Mouse (Mus musculus): ENCODE results near the gene Gm21988. TPM values are rescaled to one million over a fixed set of nuclear protein-coding genes. Genes with fewer than 3 reads are reported as not detected.
A peak's percentile ranks its signal among the peaks of the same experiment; 100 is the strongest.

Gm21988 gene
- polyA plus RNA-seq, 1 experiment from 2014 or later, result 12.1 TPM

DNA sequence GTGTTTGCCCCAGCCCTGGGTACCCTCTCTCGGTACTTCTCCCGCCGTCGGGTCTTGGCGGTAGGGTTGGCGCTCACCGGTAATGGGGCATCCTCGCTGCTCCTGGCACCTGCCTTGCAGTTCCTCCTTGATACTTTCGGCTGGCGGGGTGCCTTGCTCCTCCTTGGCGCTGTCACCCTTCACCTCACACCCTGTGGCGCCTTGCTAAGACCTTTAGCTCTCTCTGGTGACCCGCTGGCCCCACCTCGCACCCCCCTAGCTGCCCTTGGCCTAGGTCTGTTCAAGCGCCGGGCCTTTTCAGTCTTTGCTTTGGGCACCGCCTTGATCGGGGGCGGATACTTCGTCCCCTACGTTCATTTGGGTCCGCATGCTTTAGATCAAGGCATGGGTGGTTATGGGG is 24.3 kb downstream of the Gm21988 start:
- ATAC-seq (ENCODE audit: low FRiP score), result no peak
- no peak overlapping the region for H3K4me2 ChIP-seq
- H3K9ac ChIP-seq (ENCODE audit: low read length), result no peak overlapping the region
- H3K4me3 ChIP-seq (ENCODE audit: low read depth, low read length), result no peak overlapping the region
- no peaks in the 10 kb centered on the region for H3K36me3 ChIP-seq (ENCODE audit: control insufficient read depth, insufficient read depth, low read length)
- 6% methylated on average over 22 of the region's 22 CpGs for WGBS
- no peak overlapping the region for H3K27ac ChIP-seq (ENCODE audit: low read depth, low read length)
- peaks cover 39% of the 10 kb centered on the region for H3K27me3 ChIP-seq (ENCODE audit: control insufficient read depth, insufficient read depth, low read length)
- peaks cover 28% of the 10 kb centered on the region for H3K4me1 ChIP-seq (ENCODE audit: control insufficient read depth, insufficient read depth, low read length)
- H3K9me3 ChIP-seq (ENCODE audit: control insufficient read depth, low read length), result no peaks in the 10 kb centered on the region
- DNase-seq (ENCODE audit: low spot score, missing footprints), result no peak

DNA sequence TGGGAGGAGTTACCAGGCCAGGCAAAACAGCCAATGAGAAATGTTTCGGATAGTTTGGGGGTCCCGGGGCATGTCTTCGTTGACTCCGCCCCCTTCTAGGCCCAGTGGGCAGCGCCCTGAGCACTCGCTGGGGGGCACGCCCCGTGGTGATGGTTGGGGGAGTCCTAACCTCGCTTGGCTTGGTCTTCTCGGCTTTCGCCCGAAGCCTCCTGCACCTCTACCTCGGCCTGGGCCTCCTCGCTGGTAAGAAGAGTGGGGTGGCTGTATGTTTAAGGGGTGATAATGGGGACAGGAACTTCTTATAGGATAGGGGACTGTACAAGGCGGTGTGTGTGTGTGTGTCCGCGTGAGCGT is 24.8 kb downstream of the Gm21988 start:
- WGBS, result 5% methylated on average over 18 of the region's 18 CpGs
- Histone ChIP-seq H3K27me3 (ENCODE audit: control insufficient read depth, insufficient read depth, low read length) (peaks cover 39% of the 10 kb centered on the region), H3K4me2 (peak overlapping the region; percentile 53), H3K27ac (ENCODE audit: low read depth, low read length) (no peak overlapping the region), H3K36me3 (ENCODE audit: control insufficient read depth, insufficient read depth, low read length) (no peaks in the 10 kb centered on the region), H3K4me3 (ENCODE audit: low read depth, low read length) (peak overlapping the region; percentile 31; the same call in 1 of the 2 replicates), H3K9me3 (ENCODE audit: control insufficient read depth, low read length) (no peaks in the 10 kb centered on the region), H3K9ac (ENCODE audit: low read length) (no peak overlapping the region), H3K4me1 (ENCODE audit: control insufficient read depth, insufficient read depth, low read length) (peaks cover 25% of the 10 kb centered on the region)
- DNase-seq (ENCODE audit: low spot score, missing footprints) (no peak), ATAC-seq (ENCODE audit: low FRiP score) (peak; percentile 7; the same call in 1 of the 2 replicates)

DNA sequence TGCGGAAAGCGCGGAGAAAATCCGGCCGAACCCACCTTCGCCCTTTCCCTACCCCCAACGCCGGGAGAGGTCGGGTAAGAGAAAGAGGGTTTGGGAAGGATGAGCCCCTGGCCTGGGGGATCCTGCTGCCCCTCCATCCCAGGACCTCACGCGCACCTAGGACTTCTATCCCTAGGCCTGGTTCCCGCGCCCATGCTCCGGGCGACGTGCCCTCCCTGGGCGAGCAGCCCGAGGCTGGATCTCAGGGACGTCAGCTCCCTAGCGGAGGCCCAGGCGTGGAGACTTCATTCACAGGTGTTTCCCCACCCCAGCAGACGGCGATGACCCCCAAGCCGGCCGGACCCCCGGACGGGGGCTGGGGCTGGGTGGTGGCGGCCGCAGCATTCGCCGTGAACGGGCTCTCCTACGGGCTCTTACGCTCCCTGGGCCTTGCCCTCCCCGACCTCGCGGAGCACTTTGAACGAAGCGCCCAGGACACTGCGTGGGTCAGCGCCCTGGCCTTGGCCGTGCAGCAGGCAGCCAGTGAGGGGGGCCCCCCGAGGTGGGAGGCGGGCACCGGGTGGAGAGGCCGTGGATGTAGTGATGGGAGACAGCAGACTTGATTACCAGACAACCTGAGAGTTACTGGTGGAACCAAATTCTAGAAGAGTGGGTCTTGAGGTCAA is 25.3 kb downstream of the Gm21988 start:
- peaks cover 21% of the 10 kb centered on the region for H3K4me1 ChIP-seq (ENCODE audit: control insufficient read depth, insufficient read depth, low read length)
- H3K4me2 ChIP-seq, result peak overlapping the region; percentile 53
- peak overlapping the region; percentile 31 for H3K4me3 ChIP-seq (ENCODE audit: low read depth, low read length)
- 1% methylated on average over 46 of the region's 46 CpGs for WGBS
- H3K27ac ChIP-seq (ENCODE audit: low read depth, low read length), result no peak overlapping the region
- DNase-seq (ENCODE audit: low spot score, missing footprints), result peak; percentile 94
- H3K9me3 ChIP-seq (ENCODE audit: control insufficient read depth, low read length), result no peaks in the 10 kb centered on the region
- H3K27me3 ChIP-seq (ENCODE audit: control insufficient read depth, insufficient read depth, low read length), result peaks cover 39% of the 10 kb centered on the region
- peak; percentile 61 for ATAC-seq (ENCODE audit: low FRiP score)
- no peaks in the 10 kb centered on the region for H3K36me3 ChIP-seq (ENCODE audit: control insufficient read depth, insufficient read depth, low read length)
- peak overlapping the region; percentile 46 for H3K9ac ChIP-seq (ENCODE audit: low read length)

DNA sequence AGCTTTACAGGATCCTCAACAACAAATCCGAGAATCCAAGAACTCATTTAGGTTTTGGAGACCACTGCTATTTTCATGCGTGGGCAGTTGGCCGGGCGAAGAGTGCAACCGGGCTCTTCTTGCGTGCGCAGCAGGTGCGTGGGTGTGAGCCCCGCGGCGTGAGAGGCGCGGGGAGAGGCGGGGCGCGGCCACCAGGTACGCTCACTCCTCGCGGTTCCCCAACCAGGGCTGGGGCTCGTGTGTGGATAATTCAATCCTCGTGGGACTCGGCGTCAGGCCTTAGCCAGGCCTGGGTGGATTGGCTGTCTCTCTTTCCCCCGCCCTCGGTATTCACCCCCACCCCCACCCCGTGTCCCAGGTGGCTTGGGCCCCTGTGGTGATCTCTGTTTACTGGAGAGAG is 25.9 kb downstream of the Gm21988 start:
- Histone ChIP-seq H3K27ac (ENCODE audit: low read depth, low read length) (no peak overlapping the region), H3K4me2 (peak overlapping the region; percentile 53), H3K9me3 (ENCODE audit: control insufficient read depth, low read length) (no peaks in the 10 kb centered on the region), H3K36me3 (ENCODE audit: control insufficient read depth, insufficient read depth, low read length) (no peaks in the 10 kb centered on the region), H3K4me3 (ENCODE audit: low read depth, low read length) (peak overlapping the region; percentile 31), H3K9ac (ENCODE audit: low read length) (peak overlapping the region; percentile 46), H3K27me3 (ENCODE audit: control insufficient read depth, insufficient read depth, low read length) (peaks cover 39% of the 10 kb centered on the region), H3K4me1 (ENCODE audit: control insufficient read depth, insufficient read depth, low read length) (peaks cover 21% of the 10 kb centered on the region)
- no peak for DNase-seq (ENCODE audit: low spot score, missing footprints)
- 6% methylated on average over 25 of the region's 26 CpGs for WGBS
- ATAC-seq (ENCODE audit: low FRiP score), result peak; percentile 34; the same call in 1 of the 2 replicates

DNA sequence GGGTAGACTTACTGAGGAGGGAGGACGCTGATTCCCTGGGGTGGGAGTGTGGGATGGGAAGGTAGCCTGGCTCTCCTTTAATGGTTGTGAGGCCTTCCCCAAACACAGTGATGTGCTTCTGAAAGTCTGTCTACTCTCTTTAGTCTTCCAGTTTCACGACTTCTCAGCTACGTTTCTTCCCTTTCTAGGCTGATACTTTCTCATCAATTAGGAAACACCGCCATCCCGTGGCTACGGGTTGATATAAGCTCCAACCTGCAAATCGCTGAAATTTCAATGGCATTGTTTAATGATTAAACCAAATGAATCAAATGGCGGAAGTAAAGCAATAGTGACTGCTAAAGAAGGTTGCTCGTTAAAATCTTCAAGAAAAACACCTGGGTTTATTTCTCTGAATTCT is 26.7 kb downstream of the Gm21988 start:
- Histone ChIP-seq H3K4me1 (ENCODE audit: control insufficient read depth, insufficient read depth, low read length) (peaks cover 18% of the 10 kb centered on the region), H3K36me3 (ENCODE audit: control insufficient read depth, insufficient read depth, low read length) (no peaks in the 10 kb centered on the region), H3K4me2 (no peak overlapping the region), H3K27ac (ENCODE audit: low read depth, low read length) (no peak overlapping the region), H3K27me3 (ENCODE audit: control insufficient read depth, insufficient read depth, low read length) (peaks cover 39% of the 10 kb centered on the region), H3K9ac (ENCODE audit: low read length) (no peak overlapping the region), H3K4me3 (ENCODE audit: low read depth, low read length) (no peak overlapping the region), H3K9me3 (ENCODE audit: control insufficient read depth, low read length) (no peaks in the 10 kb centered on the region)
- peak; percentile 92 for DNase-seq (ENCODE audit: low spot score, missing footprints)
- ATAC-seq (ENCODE audit: low FRiP score), result no peak
- 17% methylated on average over 9 of the region's 9 CpGs for whole genome bisulfite sequencing

DNA sequence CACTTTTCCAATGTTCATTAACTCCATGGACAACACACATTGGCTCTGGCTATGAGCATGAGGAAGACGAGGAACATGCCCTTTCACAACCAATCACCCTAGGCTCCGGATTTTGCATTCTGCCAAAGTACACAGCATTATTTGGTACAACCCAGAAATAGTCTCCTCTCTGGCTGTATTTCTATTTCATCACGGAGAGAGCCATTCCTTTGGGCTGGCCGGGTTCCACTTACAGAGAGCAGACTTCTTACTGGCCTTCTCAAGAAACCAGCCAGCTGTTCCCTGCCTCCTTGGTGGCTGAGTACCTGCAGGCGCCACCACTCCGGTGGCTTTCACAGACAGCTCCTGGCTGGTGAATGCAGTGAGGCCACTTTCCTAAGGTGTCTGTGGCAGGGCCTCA is 27.2 kb downstream of the Gm21988 start, which contains the start of gene Slc16a11:
Slc16a11 (plus strand) TSS at position 330 of the 400 bp plus-strand sequence.
- peaks cover 39% of the 10 kb centered on the region for H3K27me3 ChIP-seq (ENCODE audit: control insufficient read depth, insufficient read depth, low read length)

DNA sequence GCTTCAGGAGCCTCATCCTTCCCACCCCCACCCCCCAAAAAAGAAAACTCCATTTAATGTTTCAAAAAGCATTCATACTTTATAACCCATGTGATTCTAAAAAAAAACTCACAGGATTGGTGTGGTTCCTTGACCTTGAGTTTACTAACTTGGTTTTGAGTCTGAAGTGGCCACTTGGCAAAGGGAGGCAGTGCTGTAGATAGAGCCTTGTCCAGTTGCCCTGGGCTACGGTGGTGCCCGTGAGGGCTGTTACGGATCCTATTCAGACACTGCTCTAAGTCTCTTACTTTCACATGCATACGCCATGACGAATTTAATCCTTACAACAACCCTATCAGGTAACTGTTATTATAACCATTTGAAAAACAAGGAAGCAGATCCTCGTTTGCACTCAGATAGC is 27.7 kb downstream of the Gm21988 start:
- H3K4me3 ChIP-seq (ENCODE audit: low read depth, low read length), result no peak overlapping the region
- no peak overlapping the region for H3K4me2 ChIP-seq
- H3K9ac ChIP-seq (ENCODE audit: low read length), result no peak overlapping the region
- H3K27ac ChIP-seq (ENCODE audit: low read depth, low read length), result no peak overlapping the region
- no peak for DNase-seq (ENCODE audit: low spot score, missing footprints)
- WGBS, result 76% methylated on average over 6 of the region's 6 CpGs
- H3K4me1 ChIP-seq (ENCODE audit: control insufficient read depth, insufficient read depth, low read length), result peaks cover 18% of the 10 kb centered on the region
- no peak for ATAC-seq (ENCODE audit: low FRiP score)
- H3K27me3 ChIP-seq (ENCODE audit: control insufficient read depth, insufficient read depth, low read length), result peaks cover 39% of the 10 kb centered on the region
- H3K36me3 ChIP-seq (ENCODE audit: control insufficient read depth, insufficient read depth, low read length), result no peaks in the 10 kb centered on the region
- no peaks in the 10 kb centered on the region for H3K9me3 ChIP-seq (ENCODE audit: control insufficient read depth, low read length)

More for the DNA sequence above, 27.2 kb downstream of the Gm21988 start, which contains the start of gene Slc16a11:
- ATAC-seq (ENCODE audit: low FRiP score), result no peak
- Histone ChIP-seq H3K4me2 (no peak within 1 kb of the TSS), H3K4me1 (ENCODE audit: control insufficient read depth, insufficient read depth, low read length) (peaks cover 18% of the 10 kb centered on the region), H3K27ac (ENCODE audit: low read depth, low read length) (no peak within 1 kb of the TSS), H3K9me3 (ENCODE audit: control insufficient read depth, low read length) (no peaks in the 10 kb centered on the region), H3K9ac (ENCODE audit: low read length) (no peak within 1 kb of the TSS), H3K4me3 (ENCODE audit: low read depth, low read length) (no peak within 1 kb of the TSS), H3K36me3 (ENCODE audit: control insufficient read depth, insufficient read depth, low read length) (no peaks in the 10 kb centered on the region)
- DNase-seq (ENCODE audit: low spot score, missing footprints), result no peak
- whole genome bisulfite sequencing, result 66% methylated on average over 6 of the region's 6 CpGs

DNA sequence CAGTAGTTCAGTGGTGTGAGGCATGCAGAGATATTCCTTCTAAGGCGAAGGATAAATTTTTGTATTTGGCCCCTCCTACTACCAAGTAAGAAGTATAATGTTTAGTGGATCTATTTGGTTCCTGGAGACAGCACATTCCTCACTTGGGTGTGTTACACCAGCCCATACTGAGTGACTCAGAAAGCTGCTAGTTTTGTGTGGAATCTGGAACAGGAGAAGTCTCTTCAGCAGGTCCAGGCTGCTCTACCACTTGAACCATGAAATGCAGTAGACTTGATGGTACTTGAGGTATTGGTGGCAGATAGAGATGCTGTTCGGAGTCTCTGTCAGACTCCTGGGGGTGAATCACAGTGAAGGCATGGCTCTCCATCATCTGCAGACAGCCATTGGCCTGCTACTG is 28.9 kb downstream of the Gm21988 start:
- ATAC-seq (ENCODE audit: low FRiP score) (no peak), DNase-seq (ENCODE audit: low spot score, missing footprints) (no peak)
- Histone ChIP-seq H3K9ac (ENCODE audit: low read length) (no peak overlapping the region), H3K4me1 (ENCODE audit: control insufficient read depth, insufficient read depth, low read length) (peaks cover 18% of the 10 kb centered on the region), H3K36me3 (ENCODE audit: control insufficient read depth, insufficient read depth, low read length) (no peaks in the 10 kb centered on the region), H3K9me3 (ENCODE audit: control insufficient read depth, low read length) (no peaks in the 10 kb centered on the region), H3K27ac (ENCODE audit: low read depth, low read length) (no peak overlapping the region), H3K4me2 (no peak overlapping the region), H3K4me3 (ENCODE audit: low read depth, low read length) (no peak overlapping the region), H3K27me3 (ENCODE audit: control insufficient read depth, insufficient read depth, low read length) (peaks cover 29% of the 10 kb centered on the region)
- WGBS, result 88% methylated on average over 2 of the region's 2 CpGs

DNA sequence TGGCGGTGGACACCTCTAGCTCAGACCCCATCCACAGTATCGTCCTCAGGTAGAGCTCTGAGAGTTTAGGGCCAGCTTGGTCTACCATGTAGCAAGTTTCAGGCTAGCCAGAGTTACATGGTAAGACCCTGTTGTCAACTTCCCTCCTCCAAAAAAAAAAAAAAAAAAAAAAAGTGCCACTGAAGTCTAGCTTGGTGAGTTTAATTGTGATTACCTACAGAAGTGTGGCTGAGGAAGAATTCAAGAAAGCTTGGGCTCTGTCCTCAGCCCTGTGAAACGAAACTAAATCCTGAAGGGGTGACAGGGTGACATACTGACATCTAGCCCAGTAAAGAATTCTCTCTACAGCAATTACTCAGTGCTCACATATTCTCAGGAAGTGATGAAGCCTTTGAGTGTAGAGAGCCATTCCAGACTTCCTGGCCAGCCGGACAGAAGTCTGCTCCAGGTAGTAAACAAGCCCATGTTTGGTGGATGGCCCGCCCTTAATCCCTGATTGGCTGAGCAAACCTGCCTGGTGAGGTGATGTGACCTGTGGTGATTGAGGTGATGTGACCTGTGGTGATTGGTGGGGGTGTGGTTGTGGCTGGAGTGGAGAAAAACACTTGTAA is 30.7 kb downstream of the Gm21988 start:
- Histone ChIP-seq H3K4me2 (no peak overlapping the region), H3K36me3 (ENCODE audit: control insufficient read depth, insufficient read depth, low read length) (no peaks in the 10 kb centered on the region), H3K27me3 (ENCODE audit: control insufficient read depth, insufficient read depth, low read length) (peaks cover 11% of the 10 kb centered on the region), H3K4me3 (ENCODE audit: low read depth, low read length) (no peak overlapping the region), H3K27ac (ENCODE audit: low read depth, low read length) (no peak overlapping the region), H3K4me1 (ENCODE audit: control insufficient read depth, insufficient read depth, low read length) (peaks cover 3% of the 10 kb centered on the region), H3K9ac (ENCODE audit: low read length) (no peak overlapping the region), H3K9me3 (ENCODE audit: control insufficient read depth, low read length) (no peaks in the 10 kb centered on the region)
- DNase-seq (ENCODE audit: low spot score, missing footprints) (no peak), ATAC-seq (ENCODE audit: low FRiP score) (no peak)
- WGBS, result 82% methylated on average over 5 of the region's 5 CpGs
